In genomic region chr17:17749371-17749770, GRCm38 (mm10) we compare ENCODE assay signal across 11 mouse cellular contexts. TPM values are rescaled to one million over a fixed set of nuclear protein-coding genes. Genes with fewer than 3 reads are reported as not detected.
DNase-seq lines count a peak whose midpoint lies in the region; ATAC-seq and TF ChIP-seq lines count a peak whose summit lies in the region.
"Not testable (repeated sequence)": the region's sequence is repeated elsewhere in the genome, so short reads cannot be mapped to it uniquely, and the experiment has no call there.
"Had no signal": no experiment of that assay in that cellular context is flagged by ENCODE, and none has a peak within 500 bp of the region (broad histone marks: within the 10 kb centered on the region; RNA-seq: fewer than 3 reads in every experiment).

No protein-coding gene starts in this region.

- not testable (repeated sequence) for H3K27ac ChIP-seq in forebrain, embryonic 10.5 days; heart, postnatal 0 days (ENCODE audit: low read depth); neural tube, embryonic 14.5 days (ENCODE audit: low read depth, low read length)

- H3K4me1 ChIP-seq in G1E (ENCODE audit: insufficient read depth, low read depth, low read length); forebrain, embryonic 10.5 days; heart, postnatal 0 days (ENCODE audit: control insufficient read depth, insufficient read depth); neural tube, embryonic 14.5 days (ENCODE audit: control insufficient read depth, insufficient read depth, low read length): not testable (repeated sequence)

- H3K9me3 ChIP-seq in G1E (replicated peaks); forebrain, embryonic 10.5 days; heart, postnatal 0 days (replicated peaks; ENCODE audit: control insufficient read depth, low read length); neural tube, embryonic 14.5 days (ENCODE audit: control insufficient read depth, low read length): not testable (repeated sequence)

- TF ChIP-seq CTCF in G1E (IDR thresholded peaks at IDR 0.05; ENCODE audit: low read depth, low read length): peak; percentile 37; the same call in 1 of the 2 replicates
- peak; percentile 60 for TF ChIP-seq CTCF in heart, postnatal 0 days (IDR thresholded peaks at IDR 0.05; ENCODE audit: low read depth)

- ATAC-seq in G1E (ENCODE audit: extremely low read depth, insufficient number of reproducible peaks, low FRiP score, poor library complexity, severe bottlenecking): peak; percentile 49; the same call in 1 of the 2 replicates
- ATAC-seq in heart, postnatal 0 days (ENCODE audit: insufficient read depth, low read depth): not testable (repeated sequence)
- ATAC-seq in neural tube, embryonic 14.5 days (ENCODE audit: low read depth): 0 out of 2 replicates have a peak, but pooled peaks have one; percentile 38

- not testable (repeated sequence) for DNase-seq in G1E (ENCODE audit: low spot score)
- DNase-seq in c-Kit-positive CD71-positive TER-119-negative erythroid progenitor cells, embryonic 14.5 days (ENCODE audit: low read depth): peak; percentile 14
- peak; percentile 35 for DNase-seq in forebrain, embryonic 10.5 days (ENCODE audit: extremely low spot score, low spot score)
- DNase-seq in heart, postnatal 0 days (ENCODE audit: low spot score): peak; percentile 43
- peak; percentile 39 to 60 for DNase-seq in kidney, postnatal 36 days
- peak; percentile 21 for DNase-seq in liver
- DNase-seq in thymus, postnatal 0 days (ENCODE audit: low spot score): peak; percentile 62

- TF ChIP-seq EP300 in heart, postnatal 0 days (IDR thresholded peaks at IDR 0.05; ENCODE audit: low read depth): not testable (repeated sequence)

- H3K4me3 ChIP-seq in G1E (ENCODE audit: low read depth, low read length); forebrain, embryonic 10.5 days; heart, postnatal 0 days (ENCODE audit: low read depth, low read length); neural tube, embryonic 14.5 days (ENCODE audit: low read depth, low read length): not testable (repeated sequence)

- not testable (repeated sequence) for H3K4me2 ChIP-seq in heart, postnatal 0 days (ENCODE audit: low read depth, low read length); neural tube, embryonic 14.5 days (ENCODE audit: low read depth, low read length)

- H3K27me3 ChIP-seq in G1E (ENCODE audit: insufficient read depth, low read length); forebrain, embryonic 10.5 days (ENCODE audit: poor library complexity, severe bottlenecking); heart, postnatal 0 days (ENCODE audit: control insufficient read depth, insufficient read depth, low read length); neural tube, embryonic 14.5 days (ENCODE audit: control insufficient read depth, insufficient read depth, low read length): not testable (repeated sequence)

- WGBS in forebrain, embryonic 10.5 days: 17% methylated on average over 4 of the region's 4 CpGs
- 4% methylated on average over 4 of the region's 4 CpGs for WGBS in heart, postnatal 0 days
- 4% methylated on average over 4 of the region's 4 CpGs for WGBS in neural tube, embryonic 14.5 days

- H3K36me3 ChIP-seq in G1E (replicated peaks); forebrain, embryonic 10.5 days (replicated peaks); heart, postnatal 0 days (replicated peaks; ENCODE audit: control insufficient read depth, insufficient read depth, low read length); neural tube, embryonic 14.5 days (ENCODE audit: control insufficient read depth, insufficient read depth, low read length): not testable (repeated sequence)

- H3K9ac ChIP-seq in heart, postnatal 0 days (replicated peaks; ENCODE audit: low read depth, low read length); neural tube, embryonic 14.5 days (replicated peaks; ENCODE audit: low read depth, low read length): not testable (repeated sequence)

RNA-seq across cellular contexts. Expression of gene Vmn2r90, which starts 45.8 kb away (rescaled TPM):
- total RNA-seq in G1E (2014; fragmentation: Nextera tagmentation): not detected in 2 replicates
- total RNA-seq in G1E (2017): 0.06 and 0.22 TPM in 2 replicates
- not detected in 2 replicates for polyA plus RNA-seq in G1E (2012)
- not detected in 2 replicates for polyA plus RNA-seq in forebrain, embryonic 10.5 days (2016; fragmentation: Nextera tagmentation; extraction: Ambion mirVana)
- total RNA-seq in heart, postnatal 0 days (2014; rRNA removed; ENCODE audit: low replicate concordance): not detected in 2 replicates
- not detected in 2 replicates for polyA plus RNA-seq in heart, postnatal 0 days (2015; fragmentation: Nextera tagmentation; extraction: Ambion mirVana)
- polyA plus RNA-seq in neural tube, embryonic 14.5 days (2014; fragmentation: Nextera tagmentation; extraction: Ambion mirVana): not detected in 2 replicates
- polyA plus RNA-seq in thymus, postnatal 0 days (2015; fragmentation: Nextera tagmentation; extraction: Ambion mirVana): not detected in 2 replicates
- polyA plus RNA-seq: embryonic facial prominence, embryonic 15.5 days; kidney, embryonic 14.5 days; myocyte had no signal
